Mouse (Mus musculus) limb, embryonic 10.5 days (tissue): ENCODE results near the gene Gtpbp10. TPM values are rescaled to one million over a fixed set of nuclear protein-coding genes. Genes with fewer than 3 reads are reported as not detected.

Experiments used
- DNase-seq: peaks from one replicate; pipeline ENCODE4 v3.0.0-alpha.2; 2017; ENCODE audit warnings: low spot score
- H3K27ac ChIP-seq: fragments of 300-500 bp; sonication (generic); 2 replicates; pipeline ENCODE4 v1.5.1; 2016; ENCODE audit warnings: mild to moderate bottlenecking
- H3K27me3 ChIP-seq: fragments of 300-500 bp; sonication (generic); 2 replicates; pipeline ENCODE4 v1.6.1; 2016; ENCODE audit warnings: low read depth, mild to moderate bottlenecking; ENCODE audit not compliant: poor library complexity, severe bottlenecking
- H3K36me3 ChIP-seq: fragments of 300-500 bp; sonication (generic); 2 replicates; pipeline ENCODE4 v1.6.1; 2016; ENCODE audit warnings: mild to moderate bottlenecking, moderate library complexity
- H3K4me1 ChIP-seq: fragments of 300-500 bp; sonication (generic); 2 replicates; pipeline ENCODE4 v1.6.1; 2016
- H3K4me3 ChIP-seq: fragments of 300-500 bp; sonication (generic); 2 replicates; pipeline ENCODE4 v1.5.1; 2016; ENCODE audit warnings: mild to moderate bottlenecking, moderate library complexity
- H3K9me3 ChIP-seq: fragments of 300-500 bp; sonication (generic); replicated peaks from 2 replicates; pipeline ENCODE4 v1.6.1; 2016; ENCODE audit warnings: mild to moderate bottlenecking
- WGBS: fragments of 180-500 bp; shearing (Covaris S2); methylation state at CpG from one replicate; pipeline ENCODE4 v1.1.7; 2016; 5-methylcytosine and 5-hydroxymethylcytosine counted together
- polyA plus RNA-seq: library from polyadenylated mRNA; unstranded; fragments of >200 nt; fragmentation: Nextera tagmentation; extraction: Ambion mirVana; gene quantifications from 2 replicates; pipeline ENCODE4 v1.2.1, GENCODE M21; 2016

The Gtpbp10 gene
- polyA plus RNA-seq, 1 experiment from 2014 or later, result 39.9 TPM

DNA sequence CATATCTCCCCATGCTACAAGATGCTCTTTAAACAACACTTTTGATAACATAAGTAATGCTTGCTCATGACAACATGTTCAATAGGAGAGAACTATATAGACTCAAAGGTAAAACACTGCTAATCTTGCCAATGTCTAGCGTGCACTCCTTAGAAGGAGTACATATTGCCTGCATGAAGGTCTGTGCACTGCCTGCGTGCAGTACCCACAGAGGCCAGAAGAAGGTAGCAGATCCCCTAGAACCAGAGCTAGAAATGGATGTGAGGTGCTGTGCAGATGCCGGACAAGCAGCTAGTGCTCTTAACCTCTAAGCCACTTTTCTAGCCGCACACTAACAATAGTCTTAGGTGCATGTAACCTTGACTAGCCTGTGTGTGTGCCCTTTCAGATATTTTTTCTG, 67.2 kb downstream of the Gtpbp10 start:
- H3K27me3 ChIP-seq, result peaks cover 8% of the 10 kb centered on the region; the same call in 1 of the 2 replicates
- H3K27ac ChIP-seq, result no peak overlapping the region
- WGBS, result 92% methylated on average over 4 of the region's 4 CpGs
- no peaks in the 10 kb centered on the region for H3K9me3 ChIP-seq
- no peaks in the 10 kb centered on the region for H3K36me3 ChIP-seq
- no peak overlapping the region for H3K4me3 ChIP-seq
- no peaks in the 10 kb centered on the region for H3K4me1 ChIP-seq
- no peak for DNase-seq

Other genes with a start within 250 kb of the Gtpbp10 start
- gene Cdk14, start 139.2 kb downstream of the Gtpbp10 start, polyA plus RNA-seq, result 11.8 and 16.1 TPM in 2 replicates
- not detected in 2 replicates for gene 1700015F17Rik, start 80.4 kb downstream of the Gtpbp10 start, polyA plus RNA-seq
- gene Cldn12, start 44.6 kb downstream of the Gtpbp10 start, polyA plus RNA-seq, result 25.7 and 29.8 TPM in 2 replicates
- gene Gm8773, start 14.3 kb upstream of the Gtpbp10 start, polyA plus RNA-seq, result 0.11 and 0.19 TPM in 2 replicates
- 1.9 and 2.4 TPM in 2 replicates for gene Cfap69, start 104.7 kb upstream of the Gtpbp10 start, polyA plus RNA-seq
- gene Steap2, start 135.0 kb upstream of the Gtpbp10 start, polyA plus RNA-seq, result 5.8 and 6.8 TPM in 2 replicates
- gene Steap1, start 189.8 kb upstream of the Gtpbp10 start, polyA plus RNA-seq, result 4.7 and 5.8 TPM in 2 replicates